Mouse (Mus musculus) E14TG2a.4 (cell line): ENCODE data around the gene Prlh.
A peak's percentile ranks its signal among the peaks of the same experiment; 100 is the strongest.

Experiments used
- H3K27me3 ChIP-seq: 2 replicates; pipeline ENCODE4 v1.6.1; 2014; ENCODE audit warnings: low read length, control low read depth; ENCODE audit not compliant: insufficient read depth
- H3K36me3 ChIP-seq: 2 replicates; pipeline ENCODE4 v1.6.1; 2014; ENCODE audit warnings: low read length, control low read depth; ENCODE audit not compliant: insufficient read depth
- H3K4me1 ChIP-seq: replicated peaks from 2 replicates; pipeline ENCODE4 v1.6.1; 2014; ENCODE audit warnings: low read depth, low read length, control low read depth
- H3K4me3 ChIP-seq: replicated peaks from 2 replicates; pipeline ENCODE4 v1.5.1; 2014; ENCODE audit warnings: mild to moderate bottlenecking, low read length
- H3K9me3 ChIP-seq: 2 replicates; pipeline ENCODE4 v1.6.1; 2014; ENCODE audit warnings: low read length, control low read depth
- CTCF ChIP-seq: conservative IDR thresholded peaks from 2 replicates; pipeline ENCODE4 v1.5.1; 2014; ENCODE audit warnings: low read length
- NANOG ChIP-seq: IDR thresholded peaks from 2 replicates; pipeline ENCODE4 v1.6.1; 2014; ENCODE audit warnings: borderline replicate concordance, low read length, mixed read lengths
- POU5F1 ChIP-seq: IDR thresholded peaks from 2 replicates; pipeline ENCODE4 v1.6.1; 2014; ENCODE audit warnings: low read length, borderline replicate concordance

Prlh gene

DNA sequence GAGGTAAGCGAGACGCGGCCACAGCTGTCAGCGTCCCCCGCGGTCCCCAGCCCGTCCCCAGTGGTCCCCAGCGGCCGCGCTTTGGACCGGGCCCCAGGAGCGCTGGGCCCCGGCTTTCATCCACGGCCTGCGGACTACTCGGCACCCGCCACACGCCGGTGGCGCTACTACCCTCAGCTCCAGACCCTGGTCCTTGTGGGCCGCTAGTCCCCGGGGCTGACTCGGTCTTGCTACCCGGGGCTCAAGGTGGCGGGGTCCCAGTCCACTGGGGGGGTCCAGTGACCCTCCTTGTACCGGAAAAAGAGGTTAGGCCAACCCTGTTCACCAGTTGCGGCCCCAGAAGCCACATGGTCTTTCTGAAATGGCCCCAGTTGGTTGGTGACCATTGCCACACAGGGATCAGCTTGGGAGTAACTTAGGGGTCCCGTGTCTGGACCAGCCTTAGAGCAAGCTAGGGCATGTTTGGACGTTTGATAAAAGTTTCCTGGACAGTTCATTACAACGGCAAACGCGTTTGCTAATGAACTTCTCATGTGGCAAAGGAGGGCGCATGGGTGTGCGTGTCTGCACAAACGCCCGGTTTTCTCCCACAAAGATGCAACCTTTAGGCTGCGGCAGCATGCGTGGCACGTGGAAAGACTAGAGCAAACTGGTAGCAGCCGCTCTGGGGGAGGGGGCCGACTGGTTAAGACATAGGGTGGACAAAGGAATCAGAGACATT is 46.1 kb downstream of the Prlh start:
- no peak for TF ChIP-seq POU5F1
- no peak for TF ChIP-seq CTCF
- no peak for TF ChIP-seq NANOG
- Histone ChIP-seq H3K36me3 (no peaks in the 10 kb centered on the region), H3K4me1 (peaks cover 5% of the 10 kb centered on the region; the same call in 1 of the 2 replicates), H3K27me3 (peaks cover 63% of the 10 kb centered on the region), H3K4me3 (peak overlapping the region; percentile 78), H3K9me3 (peaks cover 27% of the 10 kb centered on the region)

DNA sequence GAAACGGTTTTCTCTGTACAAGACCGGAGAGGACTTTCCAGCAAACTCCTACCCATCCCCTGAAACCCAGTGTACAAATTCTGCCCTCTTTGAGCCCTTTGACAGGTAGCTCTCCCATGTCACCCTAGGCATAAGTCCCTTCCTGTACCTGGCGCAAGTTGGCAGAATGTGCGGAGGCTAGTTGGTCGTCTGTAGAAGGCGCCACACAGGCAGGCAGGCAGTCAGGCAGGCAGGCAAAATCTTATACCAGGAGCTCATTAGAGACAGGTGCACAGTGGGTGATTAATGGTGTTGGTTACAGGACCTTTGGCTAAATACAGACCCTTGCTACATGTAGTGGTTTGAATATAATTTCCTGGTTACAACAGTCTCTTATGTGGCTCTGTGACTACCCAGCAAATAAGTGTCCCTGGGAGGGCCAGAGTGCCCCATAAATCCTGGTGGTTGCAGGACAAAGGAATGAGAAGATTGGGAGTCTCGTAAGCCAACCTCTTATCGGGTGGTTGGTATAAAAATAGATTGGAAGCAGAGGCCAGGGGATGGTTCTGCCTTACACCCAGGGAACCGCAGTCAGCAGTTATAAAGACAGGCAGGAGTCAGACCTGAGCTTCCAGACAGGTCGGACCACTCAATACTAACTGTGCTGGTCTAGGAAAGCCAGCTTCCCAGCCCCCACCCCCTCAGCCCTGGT is 47.1 kb downstream of the Prlh start:
- no peaks in the 10 kb centered on the region for H3K36me3 ChIP-seq
- H3K4me3 ChIP-seq: no peak overlapping the region
- H3K4me1 ChIP-seq: peaks cover 5% of the 10 kb centered on the region; the same call in 1 of the 2 replicates
- H3K9me3 ChIP-seq: peaks cover 27% of the 10 kb centered on the region
- no peak for TF ChIP-seq CTCF
- no peak for TF ChIP-seq NANOG
- no peak for TF ChIP-seq POU5F1
- peaks cover 63% of the 10 kb centered on the region for H3K27me3 ChIP-seq

DNA sequence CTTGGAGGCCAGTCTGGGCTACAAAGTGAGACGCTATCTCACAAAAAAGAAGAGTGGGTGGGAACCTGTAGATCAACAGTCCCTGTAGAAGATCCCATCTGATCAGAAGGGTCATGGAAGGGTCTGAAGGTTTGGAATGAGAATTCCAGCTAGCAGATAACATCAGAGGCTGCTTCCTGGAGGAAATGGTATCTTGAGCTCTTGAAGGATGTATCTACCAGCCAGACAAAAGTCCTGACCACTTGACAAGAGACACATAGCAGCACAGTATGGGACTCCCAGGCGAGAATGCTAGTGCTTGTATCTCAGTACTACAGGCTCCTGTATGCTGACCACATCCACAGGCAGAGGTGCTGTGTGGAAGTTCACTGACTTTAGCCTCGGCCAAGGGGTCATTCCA is 48.2 kb downstream of the Prlh start:
- peaks cover 5% of the 10 kb centered on the region; the same call in 1 of the 2 replicates for H3K4me1 ChIP-seq
- no peak overlapping the region for H3K4me3 ChIP-seq
- H3K9me3 ChIP-seq: peaks cover 23% of the 10 kb centered on the region
- TF ChIP-seq CTCF (no peak), POU5F1 (no peak), NANOG (no peak)
- no peaks in the 10 kb centered on the region for H3K36me3 ChIP-seq
- peaks cover 63% of the 10 kb centered on the region for H3K27me3 ChIP-seq

DNA sequence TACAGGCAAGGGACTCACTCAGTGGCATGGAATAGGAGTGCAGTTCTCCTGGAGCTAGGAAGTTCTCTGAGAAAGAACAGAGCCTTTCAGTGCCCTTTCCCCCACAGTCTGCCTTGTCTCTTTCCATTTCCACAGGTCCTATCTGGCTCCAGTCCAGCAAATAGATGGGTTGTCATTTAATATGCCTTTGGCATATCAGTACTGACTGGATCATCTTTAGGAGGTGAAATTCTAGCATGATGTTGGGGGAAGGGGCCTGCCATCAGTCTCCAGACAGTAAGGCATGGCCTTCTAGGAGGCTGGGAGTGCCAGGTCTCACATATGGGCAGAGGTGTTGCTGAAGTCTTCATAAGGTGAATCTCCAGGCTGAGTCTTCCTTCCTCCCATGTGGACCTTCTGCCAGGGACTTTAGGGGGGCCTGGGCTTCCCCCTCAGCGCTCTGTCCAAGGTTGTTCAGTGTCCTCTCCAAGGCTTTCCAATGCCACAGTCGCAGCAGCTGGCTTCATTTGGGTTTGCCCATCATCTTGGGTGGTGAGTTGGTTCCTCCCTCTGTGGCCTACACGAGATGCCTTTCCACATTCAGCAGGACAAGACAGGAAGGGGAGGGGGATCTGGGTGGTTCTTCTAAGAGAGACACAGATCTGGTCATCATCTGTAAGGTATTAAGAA is 49.1 kb downstream of the Prlh start:
- TF ChIP-seq NANOG (no peak), POU5F1 (no peak), CTCF (no peak)
- peaks cover 16% of the 10 kb centered on the region; the same call in 1 of the 2 replicates for H3K9me3 ChIP-seq
- no peak overlapping the region for H3K4me3 ChIP-seq
- no peaks in the 10 kb centered on the region for H3K36me3 ChIP-seq
- peaks cover 55% of the 10 kb centered on the region for H3K27me3 ChIP-seq
- peaks cover 5% of the 10 kb centered on the region; the same call in 1 of the 2 replicates for H3K4me1 ChIP-seq

DNA sequence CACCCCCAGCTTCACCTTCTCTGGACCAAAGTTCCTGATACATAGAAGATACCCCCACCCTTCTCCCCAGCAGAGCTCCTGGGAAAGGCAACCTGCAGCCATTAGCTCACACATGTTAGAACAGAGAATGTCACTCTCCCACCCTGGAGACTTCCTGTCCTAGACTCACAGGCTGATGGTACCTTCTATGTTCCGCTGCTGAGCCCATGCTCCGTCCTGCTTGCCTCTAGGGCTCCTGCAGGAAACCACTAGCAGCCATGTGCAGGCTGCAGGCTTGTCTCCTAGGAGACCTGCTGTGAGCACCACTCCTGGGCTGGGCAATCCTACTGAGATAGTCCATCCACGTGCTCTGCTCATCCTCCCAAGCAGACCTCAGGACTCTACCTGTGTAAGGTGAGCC is 49.7 kb downstream of the Prlh start:
- H3K9me3 ChIP-seq: peaks cover 16% of the 10 kb centered on the region; the same call in 1 of the 2 replicates
- no peak overlapping the region for H3K4me3 ChIP-seq
- TF ChIP-seq CTCF: no peak
- no peak for TF ChIP-seq NANOG
- TF ChIP-seq POU5F1: no peak
- peaks cover 5% of the 10 kb centered on the region; the same call in 1 of the 2 replicates for H3K4me1 ChIP-seq
- H3K36me3 ChIP-seq: no peaks in the 10 kb centered on the region
- peaks cover 49% of the 10 kb centered on the region for H3K27me3 ChIP-seq
